Mouse (Mus musculus) monocyte, adult 2 months (primary cell): ENCODE data around the gene Flt3l.
A peak's percentile ranks its signal among the peaks of the same experiment; 100 is the strongest.
"Not testable (repeated sequence)": the region's sequence is repeated elsewhere in the genome, so short reads cannot be mapped to it uniquely, and the experiment has no call there.

Source experiments
- DNase-seq, 2 experiments: peaks; one replicate each; pipeline ENCODE4 v3.0.0; 2022; ENCODE audit warnings: low spot score in 2 of 2, low read depth in 1 of 2

The Flt3l gene

DNA sequence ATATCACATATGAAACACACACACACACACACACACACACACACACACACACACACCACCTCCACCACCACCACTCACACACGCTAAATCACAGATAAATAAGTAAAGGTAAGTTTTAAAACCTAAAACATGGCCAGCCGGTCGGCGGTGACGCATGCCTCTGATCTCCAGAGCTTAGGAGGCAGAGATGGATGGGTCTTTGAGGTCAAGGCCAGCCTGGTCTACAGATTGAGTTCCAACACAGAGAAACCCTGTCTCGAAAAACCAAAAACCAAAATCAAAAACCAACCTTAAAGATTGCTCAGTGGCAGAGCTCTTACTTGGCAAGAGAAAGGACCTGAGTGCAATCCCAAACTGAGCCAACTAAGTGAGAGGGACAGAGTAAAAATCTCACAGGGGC lies 36.2 kb downstream of the Flt3l start:
- no peak for DNase-seq

GRCm38 (mm10) chr7:45098541-45099240 lies 37.5 kb downstream of the Flt3l start:
- no peak for DNase-seq

- DNase-seq: no peak
Observed at GRCm38 (mm10) chr7:45097479-45097878, 38.8 kb downstream of the Flt3l start.

- DNase-seq: not testable (repeated sequence)
Observed at GRCm38 (mm10) chr7:45095965-45096364, 40.3 kb downstream of the Flt3l start.

- DNase-seq: no peak
Observed at GRCm38 (mm10) chr7:45095367-45095766, 40.9 kb downstream of the Flt3l start.

DNA sequence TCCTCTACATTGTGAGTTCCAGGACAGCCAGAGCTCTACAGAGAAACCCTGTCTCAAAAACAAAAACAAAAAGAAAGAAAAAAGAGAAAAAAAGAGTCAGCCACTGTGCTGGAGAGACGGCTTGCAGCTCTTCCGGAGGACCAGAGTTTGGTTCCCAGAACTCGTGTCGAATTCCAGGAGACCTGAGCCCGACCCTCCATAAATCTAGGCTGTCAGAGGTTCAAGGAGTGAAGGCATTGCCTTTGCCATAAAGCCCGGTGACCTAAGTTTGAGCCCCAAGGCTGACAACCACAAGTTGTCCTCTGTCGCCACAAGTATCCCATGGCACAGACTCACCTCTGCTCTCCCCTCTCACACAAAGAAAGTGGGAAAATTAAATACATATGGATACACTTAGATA lies 42.1 kb downstream of the Flt3l start:
- DNase-seq: no peak

- DNase-seq: no peak
Observed at GRCm38 (mm10) chr7:45093516-45093905, 42.7 kb downstream of the Flt3l start.

DNA sequence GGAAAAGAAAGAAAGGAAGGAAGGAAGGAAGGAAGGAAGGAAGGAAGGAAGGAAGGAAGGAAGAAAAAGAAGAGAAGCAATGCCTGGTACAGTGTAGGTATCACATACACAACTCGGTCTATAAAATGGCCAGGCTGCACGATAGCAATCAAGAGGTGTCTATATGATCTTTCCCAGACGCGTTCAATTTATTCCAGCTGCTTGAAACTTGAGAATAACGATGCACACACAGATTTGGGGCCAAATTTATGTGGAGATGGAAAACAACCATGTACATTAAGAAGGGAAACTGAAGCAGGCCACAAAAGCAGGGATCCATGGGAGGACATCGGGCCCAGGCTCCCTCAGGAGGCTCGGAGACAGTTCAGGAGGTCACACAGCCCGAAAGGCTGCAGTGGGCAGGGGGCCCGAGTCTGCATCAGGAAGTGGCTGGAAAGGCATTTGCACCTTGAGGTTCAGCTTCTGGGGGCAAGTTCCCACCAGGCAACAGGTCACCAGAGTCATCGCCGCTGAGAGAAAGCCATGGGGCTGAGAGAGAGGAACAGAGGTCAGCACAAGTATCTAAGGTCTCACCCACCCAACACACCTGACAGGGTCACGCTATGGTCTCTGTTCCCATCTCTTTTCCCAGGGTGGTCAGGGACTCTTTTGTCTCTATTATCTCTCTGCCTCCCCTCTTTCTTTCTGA lies 43.3 kb downstream of the Flt3l start:
- DNase-seq: no peak

- DNase-seq: no peak
Observed at GRCm38 (mm10) chr7:45092048-45092447, 44.2 kb downstream of the Flt3l start, which contains the start of gene Rcn3. Rcn3 (minus strand) TSS chr7:45092221.

DNA sequence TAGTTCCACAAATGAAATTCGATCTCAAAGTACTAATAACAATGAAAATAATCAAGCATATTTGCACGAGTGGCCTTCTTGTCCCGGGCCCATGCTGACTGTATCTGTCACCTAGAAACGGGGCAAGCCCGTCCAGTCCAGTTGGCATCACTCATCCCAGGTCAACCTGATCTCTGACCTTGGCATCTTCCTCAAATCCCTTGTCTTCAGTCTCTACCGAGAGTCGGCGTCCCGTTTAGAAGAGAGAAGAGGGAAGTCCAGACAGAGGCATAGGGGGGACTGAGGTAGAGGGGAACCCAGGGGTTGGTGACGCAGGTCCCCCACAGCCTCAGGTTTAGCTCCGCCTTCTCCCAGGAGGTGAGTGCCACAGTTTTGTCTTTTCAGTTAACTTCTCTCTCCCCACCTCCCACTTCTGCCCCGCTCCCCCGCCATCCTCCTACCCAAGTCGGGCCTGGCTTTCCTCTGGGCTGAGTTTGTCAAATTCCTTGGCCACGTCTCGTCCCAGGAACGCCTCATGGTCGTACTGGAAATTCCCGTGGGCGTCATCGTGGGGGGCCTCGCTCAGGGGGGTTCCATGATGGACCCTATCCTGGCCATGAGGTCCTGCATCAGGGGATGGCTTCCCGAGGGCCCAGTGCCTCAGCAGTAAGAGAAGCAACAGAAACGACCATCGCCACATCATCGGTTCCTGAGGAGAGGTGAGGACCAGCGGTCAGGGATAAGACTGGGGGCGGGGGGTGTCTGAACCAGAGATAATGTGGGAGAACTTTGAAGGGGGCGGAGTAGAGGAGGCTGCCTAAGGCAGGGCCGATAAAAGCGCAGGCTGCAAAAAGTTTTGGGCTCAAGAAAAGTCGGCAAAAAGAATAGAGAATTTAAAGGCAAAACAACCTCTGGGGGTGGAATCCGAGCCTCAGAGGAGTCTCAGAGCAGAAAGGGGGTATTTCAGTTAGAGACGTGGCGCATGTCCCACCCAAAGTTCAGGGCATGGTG lies 44.9 kb downstream of the Flt3l start:
- no peak for DNase-seq

DNA sequence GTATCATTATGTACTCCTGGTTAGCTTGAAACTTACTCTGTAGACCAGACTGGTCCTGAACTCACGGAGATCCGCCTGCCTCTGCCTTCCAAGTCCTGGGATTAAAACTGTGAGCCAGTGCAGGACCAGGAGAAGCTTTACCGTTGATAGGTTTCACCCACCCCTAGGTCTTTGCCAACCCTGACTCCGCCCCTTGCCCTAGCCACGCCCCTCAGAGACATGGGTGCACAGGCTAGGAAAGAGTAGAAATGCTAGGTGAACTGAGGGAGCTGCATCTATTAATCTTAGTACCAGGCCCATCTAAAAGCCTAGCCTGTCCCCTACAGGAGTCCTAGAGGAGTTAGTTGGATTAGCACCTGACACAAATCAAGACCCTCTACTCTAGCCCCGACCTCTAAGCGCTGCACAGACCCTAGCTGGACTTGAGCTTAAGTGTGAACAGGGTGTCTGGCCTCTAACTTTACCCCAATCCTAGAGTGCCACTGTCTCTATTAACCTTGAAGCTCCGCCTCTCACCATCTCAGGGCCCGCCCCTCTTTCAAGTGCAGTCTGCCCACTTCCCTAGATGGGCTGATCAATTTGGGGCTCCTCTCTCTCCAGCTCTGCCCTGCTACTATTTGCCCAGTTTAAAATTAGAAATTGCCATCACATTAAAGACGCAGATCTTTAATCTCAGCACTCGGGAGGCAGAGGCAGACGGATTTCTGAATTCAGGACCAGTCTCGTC lies 45.8 kb downstream of the Flt3l start:
- DNase-seq: no peak

- DNase-seq: no peak
Observed at GRCm38 (mm10) chr7:45088597-45088996, 47.6 kb downstream of the Flt3l start.

DNA sequence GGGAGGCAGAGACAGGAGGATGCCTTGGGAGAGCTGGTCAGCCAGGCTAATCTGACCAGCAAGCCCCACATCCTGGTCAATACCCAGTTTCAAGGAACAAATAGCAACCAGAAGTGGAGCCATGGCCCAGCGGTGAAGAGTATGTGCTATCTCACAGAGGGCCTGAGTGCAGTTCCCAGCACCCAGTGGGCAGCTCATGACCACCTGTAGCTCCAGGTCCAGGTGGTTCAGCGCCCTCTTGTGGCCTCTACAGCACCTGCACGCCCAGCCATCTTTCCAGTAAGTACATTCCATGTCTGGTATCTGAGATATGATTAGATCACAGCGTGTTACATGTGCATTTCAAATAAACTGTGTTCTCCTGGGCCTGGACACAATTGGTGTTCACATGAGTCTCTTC lies 50.1 kb downstream of the Flt3l start:
- DNase-seq: no peak

- DNase-seq: no peak
Observed at GRCm38 (mm10) chr7:45083300-45083890, 52.8 kb downstream of the Flt3l start.

GRCm38 (mm10) chr7:45082401-45083299 lies 53.6 kb downstream of the Flt3l start:
- peak; percentile 30 to 71 for DNase-seq

GRCm38 (mm10) chr7:45081016-45081415 lies 55.2 kb downstream of the Flt3l start:
- DNase-seq: no peak

DNA sequence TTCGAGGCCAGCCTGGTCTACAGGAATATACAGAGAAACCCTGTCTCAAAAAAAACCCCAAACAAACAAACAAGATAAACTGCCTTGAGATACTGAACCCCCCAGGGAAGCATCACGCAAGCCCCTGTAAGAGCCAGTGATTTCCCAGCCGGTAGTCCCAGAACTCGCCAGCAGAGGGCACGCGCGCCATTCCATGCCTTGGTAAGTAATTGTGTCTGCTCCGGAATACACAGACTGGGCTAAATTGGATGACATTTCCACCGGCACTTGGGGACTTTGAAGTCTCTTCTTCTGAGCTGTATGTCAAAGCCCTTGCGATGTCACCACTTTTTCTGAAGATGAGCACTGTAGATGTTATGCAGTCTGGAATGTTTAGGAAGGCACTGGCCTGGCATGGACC lies 56.4 kb downstream of the Flt3l start:
- peak; percentile 59 to 86 for DNase-seq
